25 mouse cellular contexts compared by ENCODE assay signal in genomic region chr1:22512421-22512820, GRCm38 (mm10).
A peak's percentile ranks its signal among the peaks of the same experiment; 100 is the strongest.
DNase-seq lines count a peak whose midpoint lies in the region; ATAC-seq lines count a peak whose summit lies in the region.
"Had no signal": no experiment of that assay in that cellular context is flagged by ENCODE, and none has a peak within 500 bp of the region (broad histone marks: within the 10 kb centered on the region; RNA-seq: fewer than 3 reads in every experiment).

No protein-coding gene starts in this region.

- no peak overlapping the region for H3K27ac ChIP-seq in heart, embryonic 10.5 days
- H3K27ac ChIP-seq: embryonic facial prominence, embryonic 15.5 days; forebrain, embryonic 15.5 days; limb, embryonic 15.5 days; liver, embryonic 14.5 days; midbrain, embryonic 15.5 days; neural tube, embryonic 12.5 days had no signal

- H3K27me3 ChIP-seq in heart, embryonic 10.5 days (ENCODE audit: insufficient read depth, poor library complexity, severe bottlenecking) = no peaks in the 10 kb centered on the region
- H3K27me3 ChIP-seq: embryonic facial prominence, embryonic 15.5 days; forebrain, embryonic 15.5 days; limb, embryonic 15.5 days; megakaryocyte, embryonic 14.5 days; midbrain, embryonic 15.5 days; neural tube, embryonic 12.5 days had no signal

- H3K36me3 ChIP-seq in heart, embryonic 10.5 days = no peaks in the 10 kb centered on the region
- H3K36me3 ChIP-seq: embryonic facial prominence, embryonic 15.5 days; forebrain, embryonic 15.5 days; limb, embryonic 15.5 days; midbrain, embryonic 15.5 days; neural tube, embryonic 12.5 days had no signal

- DNase-seq in left cerebral cortex, postnatal 4 days = peak; percentile 3
- no peak for DNase-seq in left cerebral cortex, postnatal 10 days (ENCODE audit: extremely low spot score in 1 of 2, low spot score in 2 of 2)
- peak; percentile 81 for DNase-seq in cerebellum, adult 11 months
- peak; percentile 92 for DNase-seq in cerebellum, adult 9-11 months
- DNase-seq in heart, embryonic 10.5 days (ENCODE audit: low spot score) = no peak
- DNase-seq in yolk sac, embryonic 10.5 days (ENCODE audit: low spot score) = no peak
- DNase-seq: adrenal gland, postnatal 10 days; gastrocnemius, postnatal 10 days; kidney, adult 9 months; kidney, postnatal 36 days; layer of hippocampus, adult 9-11 months; lung, embryonic 14.5 days; retina, postnatal 1 day; right cerebral cortex, postnatal 25 days; thymus, postnatal 25 days had no signal

- intact Hi-C loops in left cerebral cortex, postnatal 4 days (cut with DNase I) = no loop called here
- intact Hi-C loops in left cerebral cortex, postnatal 10 days (cut with DNase I) = no loop called here

- H3K9me3 ChIP-seq in heart, embryonic 10.5 days = no peaks in the 10 kb centered on the region
- H3K9me3 ChIP-seq: embryonic facial prominence, embryonic 15.5 days; forebrain, embryonic 15.5 days; limb, embryonic 15.5 days; midbrain, embryonic 15.5 days; neural tube, embryonic 12.5 days had no signal

- 86% methylated on average over 16 of the region's 16 CpGs for WGBS in heart, embryonic 10.5 days

- H3K4me1 ChIP-seq in heart, embryonic 10.5 days = no peaks in the 10 kb centered on the region
- H3K4me1 ChIP-seq: embryonic facial prominence, embryonic 15.5 days; forebrain, embryonic 15.5 days; limb, embryonic 15.5 days; megakaryocyte, embryonic 14.5 days; neural tube, embryonic 12.5 days had no signal

- no peak for ATAC-seq in megakaryocyte-erythroid progenitor cell, adult 5-6 weeks (replicated peaks; ENCODE audit: low FRiP score, low TSS enrichment, poor library complexity, severe bottlenecking)
- ATAC-seq: forebrain, embryonic 15.5 days; hindbrain, embryonic 16.5 days; intestine, embryonic 16.5 days; midbrain, embryonic 15.5 days had no signal

- H3K4me3 ChIP-seq in heart, embryonic 10.5 days = no peak overlapping the region
- H3K4me3 ChIP-seq: embryonic facial prominence, embryonic 15.5 days; forebrain, embryonic 15.5 days; limb, embryonic 15.5 days; megakaryocyte, embryonic 14.5 days; midbrain, embryonic 15.5 days; neural tube, embryonic 12.5 days had no signal

Comparison
In these comparisons a context has a peak if more than half of its experiments do, and no peak if none do; other contexts are left out.
1. DNase-seq: peak in left cerebral cortex, postnatal 4 days (single experiment), cerebellum, adult 11 months (single experiment) and cerebellum, adult 9-11 months (single experiment); none in left cerebral cortex, postnatal 10 days (0 of 2), heart, embryonic 10.5 days (single experiment) and yolk sac, embryonic 10.5 days (single experiment).